Mouse (Mus musculus) ES-E14 (cell line): Measurements from ENCODE around the gene Btbd6.

Experiments used
- MAFK ChIP-seq: IDR thresholded peaks from 2 replicates; pipeline ENCODE4 v1.6.1; 2014; ENCODE audit warnings: mild to moderate bottlenecking, low read depth, low read length, inconsistent platforms; ENCODE audit not compliant: insufficient read depth
- ZNF384 ChIP-seq: IDR thresholded peaks from 2 replicates; pipeline ENCODE4 v1.6.1; 2012; ENCODE audit warnings: low read depth, low read length, inconsistent platforms

- TF ChIP-seq MAFK (no peak), ZNF384 (peak; percentile 63)
Observed at GRCm38 (mm10) chr12:112950040-112950760, 26.1 kb upstream of the Btbd6 start.
